Mouse (Mus musculus) hindbrain, embryonic 14.5 days (tissue): ENCODE results near the gene Dop1b. TPM values are rescaled to one million over a fixed set of nuclear protein-coding genes. Genes with fewer than 3 reads are reported as not detected.
A peak's percentile ranks its signal among the peaks of the same experiment; 100 is the strongest.
"Not testable (repeated sequence)": the region's sequence is repeated elsewhere in the genome, so short reads cannot be mapped to it uniquely, and the experiment has no call there.

ENCODE experiments used
- ATAC-seq: fragments of 200-750 bp; cut with Nextera tagmentation; 2 replicates; pipeline ENCODE4 v1.8.0; 2017; ENCODE audit warnings: moderate number of reproducible peaks, mild to moderate bottlenecking, moderate TSS enrichment, moderate library complexity; ENCODE audit not compliant: low FRiP score
- DNase-seq: peaks from one replicate; pipeline ENCODE4 v3.0.0-alpha.2; 2015; ENCODE audit warnings: low spot score
- H3K27ac ChIP-seq: fragments of 300-500 bp; sonication (generic); 2 replicates; pipeline ENCODE4 v1.5.1; 2014; ENCODE audit warnings: mild to moderate bottlenecking, moderate library complexity
- H3K27me3 ChIP-seq: fragments of 300-500 bp; sonication (generic); 2 replicates; pipeline ENCODE4 v1.6.1; 2014; ENCODE audit warnings: mild to moderate bottlenecking, low read length, mixed read lengths; ENCODE audit not compliant: control insufficient read depth, insufficient read depth
- H3K36me3 ChIP-seq: fragments of 300-500 bp; sonication (generic); replicated peaks from 2 replicates; pipeline ENCODE4 v1.6.1; 2014; ENCODE audit not compliant: control insufficient read depth, insufficient read depth
- H3K4me1 ChIP-seq: fragments of 300-500 bp; sonication (generic); replicated peaks from 2 replicates; pipeline ENCODE4 v1.6.1; 2014; ENCODE audit warnings: antibody characterized with exemption, low read length, mixed read lengths; ENCODE audit not compliant: control insufficient read depth, insufficient read depth
- H3K4me2 ChIP-seq: fragments of 300-500 bp; sonication (generic); replicated peaks from 2 replicates; pipeline ENCODE4 v1.6.1; 2014; ENCODE audit warnings: mild to moderate bottlenecking, moderate library complexity
- H3K4me3 ChIP-seq: fragments of 300-500 bp; sonication (generic); replicated peaks from 2 replicates; pipeline ENCODE4 v1.5.1; 2014; ENCODE audit warnings: mild to moderate bottlenecking, low read length
- H3K9ac ChIP-seq: fragments of 300-500 bp; sonication (generic); 2 replicates; pipeline ENCODE4 v1.6.1; 2014
- H3K9me3 ChIP-seq: fragments of 300-500 bp; sonication (generic); 2 replicates; pipeline ENCODE4 v1.6.1; 2016; ENCODE audit warnings: low read length; ENCODE audit not compliant: control insufficient read depth
- WGBS: fragments of 180-500 bp; shearing (Covaris S2); extraction: QIAGEN DNeasy Blood & Tissue Kit; methylation state at CpG from one replicate; pipeline ENCODE4 v1.1.7; 2014; 5-methylcytosine and 5-hydroxymethylcytosine counted together
- polyA plus RNA-seq: library from polyadenylated mRNA; unstranded; fragments of >200 nt; fragmentation: Nextera tagmentation; extraction: Ambion mirVana; gene quantifications from 2 replicates; pipeline ENCODE4 v1.2.1, GENCODE M21; 2014

The Dop1b gene
- polyA plus RNA-seq, 1 experiment from 2014 or later: 41.8 TPM

GRCm38 (mm10) chr16:93682689-93683507, 28.8 kb upstream of the Dop1b start, which contains the start of gene Cbr3:
Gene Cbr3 (plus strand): TSS chr16:93683215.
- peak within 1 kb of the TSS; percentile 36 for H3K4me3 ChIP-seq
- WGBS: under 1% methylated on average over 62 of the region's 63 CpGs

GRCm38 (mm10) chr16:93683508-93684236, 28.0 kb upstream of the Dop1b start:
- Histone ChIP-seq H3K4me2 (peak overlapping the region; percentile 81), H3K9ac (peak overlapping the region; percentile 45), H3K9me3 (no peaks in the 10 kb centered on the region), H3K27me3 (peaks cover 54% of the 10 kb centered on the region), H3K27ac (no peak overlapping the region), H3K4me1 (peaks cover 15% of the 10 kb centered on the region; the same call in 1 of the 2 replicates), H3K36me3 (no peaks in the 10 kb centered on the region), H3K4me3 (peak overlapping the region; percentile 36)
- 2% methylated on average over 53 of the region's 53 CpGs for WGBS
- DNase-seq: no peak
- ATAC-seq: no peak

More at GRCm38 (mm10) chr16:93682689-93683507, 28.8 kb upstream of the Dop1b start, which contains the start of gene Cbr3:
- Histone ChIP-seq H3K9ac (peak within 1 kb of the TSS; percentile 45), H3K27ac (no peak within 1 kb of the TSS), H3K4me2 (peak within 1 kb of the TSS; percentile 81), H3K36me3 (no peaks in the 10 kb centered on the region), H3K4me1 (peaks cover 15% of the 10 kb centered on the region; the same call in 1 of the 2 replicates), H3K27me3 (peaks cover 54% of the 10 kb centered on the region), H3K9me3 (no peaks in the 10 kb centered on the region)
- ATAC-seq (peak; percentile 48; the same call in 1 of the 2 replicates), DNase-seq (peak; percentile 47)

GRCm38 (mm10) chr16:93684441-93684840, 27.3 kb upstream of the Dop1b start:
- no peak overlapping the region for H3K4me3 ChIP-seq

GRCm38 (mm10) chr16:93685783-93686182, 25.9 kb upstream of the Dop1b start:
- H3K27ac ChIP-seq, H3K4me3 ChIP-seq, H3K36me3 ChIP-seq, H3K9ac ChIP-seq, ATAC-seq, H3K9me3 ChIP-seq, H3K4me2 ChIP-seq, DNase-seq: not testable (repeated sequence)
- Histone ChIP-seq H3K4me1 (peaks cover 15% of the 10 kb centered on the region; the same call in 1 of the 2 replicates), H3K27me3 (peaks cover 48% of the 10 kb centered on the region)
- WGBS: 93% methylated on average over 3 of the region's 3 CpGs

More at GRCm38 (mm10) chr16:93684441-93684840, 27.3 kb upstream of the Dop1b start:
- 40% methylated on average over 7 of the region's 7 CpGs for WGBS
- Histone ChIP-seq H3K36me3 (no peaks in the 10 kb centered on the region), H3K4me1 (peaks cover 15% of the 10 kb centered on the region; the same call in 1 of the 2 replicates), H3K27ac (no peak overlapping the region), H3K9me3 (no peaks in the 10 kb centered on the region), H3K4me2 (peak overlapping the region; percentile 81), H3K27me3 (peaks cover 49% of the 10 kb centered on the region), H3K9ac (no peak overlapping the region)
- ATAC-seq (no peak), DNase-seq (no peak)

- Histone ChIP-seq H3K36me3 (no peaks in the 10 kb centered on the region), H3K4me3 (no peak overlapping the region), H3K27me3 (peaks cover 42% of the 10 kb centered on the region), H3K9me3 (no peaks in the 10 kb centered on the region), H3K4me2 (no peak overlapping the region), H3K4me1 (peaks cover 15% of the 10 kb centered on the region; the same call in 1 of the 2 replicates), H3K9ac (no peak overlapping the region), H3K27ac (no peak overlapping the region)
- WGBS: 92% methylated on average over 5 of the region's 7 CpGs
- DNase-seq (no peak), ATAC-seq (no peak)
Observed at GRCm38 (mm10) chr16:93686421-93686820, 25.3 kb upstream of the Dop1b start.

- peaks cover 36% of the 10 kb centered on the region for H3K27me3 ChIP-seq
- H3K27ac ChIP-seq: no peak overlapping the region
- H3K4me3 ChIP-seq: no peak overlapping the region
- H3K9ac ChIP-seq: no peak overlapping the region
- peaks cover 15% of the 10 kb centered on the region; the same call in 1 of the 2 replicates for H3K4me1 ChIP-seq
- DNase-seq (peak; percentile 65), ATAC-seq (no peak)
- H3K9me3 ChIP-seq: no peaks in the 10 kb centered on the region
- H3K36me3 ChIP-seq: no peaks in the 10 kb centered on the region
- no peak overlapping the region for H3K4me2 ChIP-seq
- WGBS: 51% methylated on average over 5 of the region's 5 CpGs
Observed at GRCm38 (mm10) chr16:93686945-93687344, 24.8 kb upstream of the Dop1b start.

- Histone ChIP-seq H3K27ac (no peak overlapping the region), H3K36me3 (no peaks in the 10 kb centered on the region), H3K4me1 (no peaks in the 10 kb centered on the region), H3K4me3 (no peak overlapping the region), H3K4me2 (no peak overlapping the region), H3K9me3 (no peaks in the 10 kb centered on the region), H3K9ac (no peak overlapping the region), H3K27me3 (no peaks in the 10 kb centered on the region)
- 79% methylated on average over 6 of the region's 6 CpGs for WGBS
- ATAC-seq: no peak
- no peak for DNase-seq
Observed at GRCm38 (mm10) chr16:93691206-93691841, 20.4 kb upstream of the Dop1b start.

- H3K4me3 ChIP-seq: no peak overlapping the region
- DNase-seq: no peak
- H3K27ac ChIP-seq: no peak overlapping the region
- no peaks in the 10 kb centered on the region for H3K4me1 ChIP-seq
- H3K27me3 ChIP-seq: no peaks in the 10 kb centered on the region
- WGBS: 74% methylated on average over 2 of the region's 2 CpGs
- no peak for ATAC-seq
- no peaks in the 10 kb centered on the region for H3K9me3 ChIP-seq
- H3K4me2 ChIP-seq: no peak overlapping the region
- H3K9ac ChIP-seq: no peak overlapping the region
- no peaks in the 10 kb centered on the region for H3K36me3 ChIP-seq
Observed at GRCm38 (mm10) chr16:93692744-93693143, 19.0 kb upstream of the Dop1b start.

- Histone ChIP-seq H3K27me3 (peaks cover 16% of the 10 kb centered on the region), H3K27ac (no peak overlapping the region), H3K36me3 (no peaks in the 10 kb centered on the region), H3K4me2 (no peak overlapping the region), H3K4me1 (no peaks in the 10 kb centered on the region), H3K9ac (no peak overlapping the region), H3K4me3 (no peak overlapping the region), H3K9me3 (no peaks in the 10 kb centered on the region)
- ATAC-seq (no peak), DNase-seq (no peak)
- WGBS: 89% methylated on average over 7 of the region's 7 CpGs
Observed at GRCm38 (mm10) chr16:93707116-93707515, 4.6 kb upstream of the Dop1b start.
